Mouse (Mus musculus) heart, adult 9 months (tissue): ENCODE data around the gene Gm20662.
A peak's percentile ranks its signal among the peaks of the same experiment; 100 is the strongest.
"Not testable (repeated sequence)": the region's sequence is repeated elsewhere in the genome, so short reads cannot be mapped to it uniquely, and the experiment has no call there.

Experiments
- DNase-seq, 2 experiments: peaks; one replicate each; pipeline ENCODE4 v3.0.0; 2022; ENCODE audit warnings: low spot score in 2 of 2

Gm20662 gene

DNA sequence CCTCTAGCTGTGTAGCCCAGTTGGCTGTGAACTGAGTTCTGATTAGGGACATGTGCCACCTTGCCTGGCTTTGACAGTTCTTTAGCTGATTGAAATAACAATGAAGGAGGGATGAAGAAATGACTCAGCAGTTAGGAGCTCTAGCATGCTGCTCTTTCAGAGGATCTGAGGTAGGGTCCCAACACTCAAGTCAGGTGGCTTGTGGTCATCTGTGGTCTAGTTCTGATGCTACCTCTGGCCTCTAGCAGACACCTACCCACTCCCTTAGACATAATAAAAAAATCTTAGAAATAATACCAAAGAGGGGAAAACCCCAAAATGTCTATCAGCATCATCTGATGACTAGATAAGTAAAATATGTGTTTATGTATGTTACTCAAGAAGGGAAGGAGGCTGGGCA is 14.2 kb downstream of the Gm20662 start:
- DNase-seq, result no peak

- DNase-seq, result not testable (repeated sequence)
Measured at GRCm38 (mm10) chr9:108013577-108013976, 17.4 kb downstream of the Gm20662 start.

GRCm38 (mm10) chr9:108017127-108017526 is 21.0 kb downstream of the Gm20662 start:
- no peak for DNase-seq

DNA sequence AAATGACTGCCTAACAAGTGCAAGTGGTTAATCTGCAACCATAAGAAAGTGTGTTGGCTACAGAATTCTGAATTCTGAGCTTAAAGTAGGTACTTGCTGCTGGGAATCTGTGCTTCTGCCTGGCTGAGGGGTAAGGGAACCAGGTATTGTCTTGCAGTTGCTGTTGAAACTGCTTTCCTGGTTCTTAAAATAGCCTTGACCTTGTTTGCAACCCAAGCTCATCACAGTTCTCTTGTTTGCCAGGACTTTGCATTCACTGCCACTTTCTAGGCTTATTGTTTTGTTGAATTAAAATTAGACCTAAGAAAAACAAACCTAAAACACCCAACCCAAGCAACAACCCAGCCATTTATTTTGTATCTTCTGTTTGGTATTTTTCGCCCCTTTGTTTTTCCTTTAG is 24.6 kb downstream of the Gm20662 start:
- DNase-seq, result no peak

DNA sequence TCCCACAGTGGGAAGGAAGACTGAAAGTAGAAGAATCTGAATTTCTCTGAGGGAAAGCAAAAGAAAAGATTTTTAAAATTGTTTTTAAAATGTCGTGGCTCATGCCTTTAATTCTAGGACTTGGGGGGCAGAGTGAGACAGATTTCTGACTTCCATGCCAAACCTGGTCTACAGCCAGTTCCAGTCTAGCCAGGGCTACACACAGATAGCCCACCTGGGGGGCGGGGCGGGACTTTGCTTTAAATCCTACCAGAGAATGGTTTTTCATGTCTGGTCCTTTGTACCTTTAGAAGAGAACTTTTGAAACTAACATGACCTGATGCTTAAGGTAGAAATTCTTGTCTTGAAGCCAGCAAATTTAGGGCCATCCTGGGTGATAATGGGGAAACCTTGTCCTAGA is 27.1 kb downstream of the Gm20662 start:
- DNase-seq, result no peak

GRCm38 (mm10) chr9:108026584-108026983 is 30.4 kb downstream of the Gm20662 start:
- no peak for DNase-seq

- no peak for DNase-seq
Measured at GRCm38 (mm10) chr9:108027867-108028266, 31.7 kb downstream of the Gm20662 start.

DNA sequence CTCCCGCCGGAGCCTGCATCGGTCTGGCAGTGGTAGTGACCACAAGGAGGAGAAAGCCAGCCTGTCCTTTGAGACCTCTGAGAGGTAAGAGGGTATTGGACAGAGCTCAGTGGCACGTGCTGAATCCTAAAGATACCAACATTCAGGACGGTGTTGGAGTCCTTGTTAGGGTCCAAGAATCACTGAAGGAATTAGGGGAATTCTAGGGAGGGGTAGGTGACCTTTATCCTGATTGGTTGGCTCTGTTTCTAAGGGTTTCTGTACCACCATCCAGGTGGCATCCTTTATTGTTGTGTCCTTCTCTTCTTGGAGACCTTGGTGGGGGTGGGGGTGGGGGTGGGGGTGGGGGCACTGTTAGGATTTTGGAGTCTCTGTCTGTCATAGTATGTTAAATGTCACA is 36.0 kb downstream of the Gm20662 start:
- no peak for DNase-seq

GRCm38 (mm10) chr9:108035331-108036156 is 39.4 kb downstream of the Gm20662 start:
- DNase-seq, result no peak

DNA sequence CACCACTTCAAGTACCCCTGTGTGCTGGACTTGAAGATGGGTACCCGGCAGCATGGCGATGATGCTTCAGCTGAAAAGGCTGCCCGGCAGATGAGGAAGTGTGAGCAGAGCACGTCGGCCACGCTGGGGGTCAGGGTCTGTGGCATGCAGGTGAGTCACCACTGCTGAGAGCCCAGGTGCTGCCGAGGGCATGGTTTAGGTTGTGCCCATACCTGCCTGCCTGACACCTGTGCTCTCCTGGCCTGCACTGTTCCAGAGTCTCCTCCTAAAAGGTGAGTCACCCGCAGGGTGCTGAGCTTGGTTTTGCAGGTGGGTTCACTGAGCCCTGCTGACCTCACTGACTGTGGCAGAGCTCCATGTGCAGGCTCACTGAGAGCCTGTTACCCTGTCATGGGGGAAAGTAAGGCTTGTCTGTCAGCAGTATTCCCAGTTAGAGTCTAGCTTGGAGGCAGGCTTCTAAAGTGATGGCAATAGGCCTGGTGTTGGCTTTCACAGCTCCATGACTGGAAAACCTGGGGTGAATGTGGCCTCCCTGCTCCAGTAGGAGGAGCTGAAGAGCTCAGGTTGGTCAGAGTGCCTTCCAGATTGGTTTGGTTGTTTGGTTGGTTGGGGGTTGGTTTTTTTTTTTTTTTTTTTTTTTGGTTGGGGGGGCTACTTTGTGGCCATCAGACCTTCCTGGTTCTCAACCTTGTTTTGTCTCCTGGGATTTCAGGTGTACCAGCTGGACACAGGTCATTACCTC is 48.8 kb downstream of the Gm20662 start:
- DNase-seq, result no peak

GRCm38 (mm10) chr9:108046582-108046981 is 50.4 kb downstream of the Gm20662 start:
- no peak for DNase-seq

- no peak for DNase-seq
Measured at GRCm38 (mm10) chr9:108047601-108048565, 51.7 kb downstream of the Gm20662 start.

GRCm38 (mm10) chr9:108048566-108048955 is 52.4 kb downstream of the Gm20662 start:
- peak in 1 of 2 experiments; percentile 38 for DNase-seq

DNA sequence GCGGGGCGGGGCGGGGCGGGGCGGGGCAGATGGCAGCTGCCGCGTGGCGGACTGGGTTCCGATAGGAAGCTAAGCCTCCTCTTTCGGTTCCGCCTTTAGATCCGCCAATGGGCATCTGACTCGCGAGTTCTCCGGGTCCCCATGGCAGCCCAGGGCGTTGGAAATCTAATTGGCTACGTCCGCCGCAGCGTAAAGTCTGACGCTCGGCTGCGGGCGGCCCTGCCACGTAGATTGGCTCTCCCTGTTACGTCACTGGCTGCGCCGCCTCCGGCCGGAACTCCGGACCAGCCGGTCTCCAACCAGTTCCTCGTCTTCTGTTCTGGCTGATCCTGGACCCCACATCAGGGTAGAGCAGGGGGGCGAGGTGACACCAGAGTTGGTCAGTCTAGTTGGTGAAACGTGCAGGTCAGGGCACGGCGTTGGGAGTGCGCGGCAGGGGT is 52.9 kb downstream of the Gm20662 start, which contains the start of gene Gmppb:
Gmppb (plus strand) TSS at position 227 of the 440 bp plus-strand sequence.
- peak; percentile 97 to 98 for DNase-seq

DNA sequence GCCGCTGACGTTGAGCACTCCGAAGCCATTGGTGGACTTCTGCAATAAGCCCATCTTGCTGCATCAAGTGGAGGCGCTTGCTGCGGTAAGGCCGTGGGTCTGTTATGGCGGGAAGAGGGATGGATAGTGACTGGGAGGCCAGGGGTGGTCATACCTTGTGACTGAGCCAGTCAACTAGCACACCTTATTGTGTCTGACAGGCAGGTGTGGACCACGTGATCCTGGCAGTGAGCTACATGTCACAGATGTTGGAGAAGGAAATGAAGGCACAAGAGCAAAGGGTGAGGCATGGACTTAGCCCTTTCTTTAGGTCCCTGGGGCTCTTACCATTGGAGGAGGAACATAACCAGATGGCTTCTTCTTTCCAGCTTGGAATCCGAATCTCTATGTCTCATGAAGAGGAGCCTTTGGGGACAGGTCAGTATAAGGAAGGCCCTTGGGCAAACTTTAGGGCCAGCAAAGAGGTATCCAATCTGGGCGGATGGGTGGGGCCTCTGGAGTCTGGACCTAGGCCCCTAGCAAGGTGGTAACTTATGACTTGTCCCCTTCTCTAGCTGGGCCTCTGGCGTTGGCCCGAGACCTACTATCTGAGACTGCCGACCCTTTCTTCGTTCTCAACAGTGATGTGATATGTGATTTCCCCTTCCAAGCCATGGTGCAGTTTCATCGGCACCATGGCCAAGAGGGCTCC is 53.6 kb downstream of the Gm20662 start:
- no peak for DNase-seq

GRCm38 (mm10) chr9:108051184-108051930 is 55.2 kb downstream of the Gm20662 start:
- DNase-seq, result no peak

- no peak for DNase-seq
Measured at GRCm38 (mm10) chr9:108051931-108052220, 55.7 kb downstream of the Gm20662 start.

DNA sequence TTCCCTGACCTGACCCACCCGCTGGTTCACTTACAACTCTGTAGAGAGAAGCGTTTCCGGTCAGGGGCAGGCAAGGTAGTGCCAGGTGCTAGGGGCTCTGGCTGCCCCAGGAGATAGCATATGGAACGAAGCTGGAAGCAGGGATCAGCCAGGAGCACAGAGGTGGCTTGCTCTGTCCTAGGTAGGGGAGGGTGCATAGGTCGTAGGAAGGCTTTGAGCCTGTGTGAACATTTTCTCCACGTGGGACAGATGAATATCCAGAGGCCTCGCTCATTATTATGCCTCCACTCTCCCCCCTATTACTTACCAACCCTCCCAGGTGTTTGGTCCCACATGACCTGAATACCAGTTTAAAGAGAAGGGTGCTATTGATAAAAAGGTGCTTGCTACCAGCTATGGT is 56.3 kb downstream of the Gm20662 start:
- no peak for DNase-seq

DNA sequence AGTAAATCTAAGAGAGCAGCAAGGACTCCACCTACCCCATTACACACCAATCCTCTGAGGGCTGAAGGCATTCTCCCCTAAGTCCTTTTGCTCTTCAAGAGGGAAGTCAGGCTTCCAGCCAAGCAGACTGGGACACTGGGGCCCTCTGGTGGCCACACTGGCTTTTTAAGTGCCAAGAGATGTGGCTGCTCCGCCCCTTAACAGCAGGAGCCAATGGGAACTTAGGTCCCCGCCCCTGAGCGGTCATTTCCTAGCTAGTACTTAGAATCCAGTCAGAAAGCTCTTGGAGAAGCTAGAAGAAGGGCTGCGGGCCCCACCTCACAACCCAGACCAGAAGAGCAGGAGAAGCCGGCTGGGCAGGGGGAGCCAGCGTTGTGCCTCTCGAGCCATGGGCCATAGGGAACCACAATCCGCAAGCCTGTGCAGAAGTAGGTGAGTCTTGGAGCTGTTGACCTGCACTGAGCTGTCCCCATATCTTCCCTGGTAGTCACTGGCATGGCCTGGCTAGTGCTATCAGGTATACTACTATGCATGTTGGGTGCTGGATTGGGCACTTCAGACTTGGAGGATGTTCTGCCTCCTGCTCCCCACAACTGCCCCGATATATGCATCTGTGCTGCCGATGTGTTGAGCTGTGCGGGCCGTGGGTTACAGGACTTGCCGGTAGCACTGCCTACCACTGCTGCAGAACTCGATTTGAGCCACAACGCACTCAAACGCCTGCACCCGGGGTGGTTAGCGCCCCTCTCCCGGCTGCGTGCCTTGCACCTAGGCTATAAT is 56.9 kb downstream of the Gm20662 start, which contains the start of gene Amigo3:
Amigo3 (plus strand) TSS at position 275 of the 780 bp plus-strand sequence.
- peak; percentile 95 to 99 for DNase-seq
